Mouse (Mus musculus): Measurements from ENCODE around the gene Gm8369.
"Not testable (repeated sequence)": the region's sequence is repeated elsewhere in the genome, so short reads cannot be mapped to it uniquely, and the experiment has no call there.

Gene Gm8369

GRCm38 (mm10) chr19:11485746-11486145 lies at the start of gene Gm8369:
TSS of gene Gm8369 (plus strand) at chr19:11485938.
- no peak for DNase-seq (ENCODE audit: low read depth, low spot score)

GRCm38 (mm10) chr19:11443338-11443737 lies 42.4 kb upstream of the Gm8369 start, which contains the start of gene Ms4a4b:
TSS of gene Ms4a4b (plus strand) at chr19:11443553.
- no peak for DNase-seq (ENCODE audit: low read depth, low spot score)

- no peak for DNase-seq (ENCODE audit: low read depth, low spot score)
Measured at GRCm38 (mm10) chr19:11443964-11444363, 41.8 kb upstream of the Gm8369 start.

- DNase-seq (ENCODE audit: low read depth, low spot score), result no peak
Measured at GRCm38 (mm10) chr19:11447238-11447637, 38.5 kb upstream of the Gm8369 start.

GRCm38 (mm10) chr19:11459041-11459440 lies 26.7 kb upstream of the Gm8369 start:
- not testable (repeated sequence) for DNase-seq (ENCODE audit: low read depth, low spot score)

GRCm38 (mm10) chr19:11464795-11465194 lies 20.9 kb upstream of the Gm8369 start:
- DNase-seq (ENCODE audit: low read depth, low spot score), result not testable (repeated sequence)

- DNase-seq (ENCODE audit: low read depth, low spot score), result no peak
Measured at GRCm38 (mm10) chr19:11466471-11466870, 19.3 kb upstream of the Gm8369 start.

- not testable (repeated sequence) for DNase-seq (ENCODE audit: low read depth, low spot score)
Measured at GRCm38 (mm10) chr19:11468361-11468760, 17.4 kb upstream of the Gm8369 start.

- not testable (repeated sequence) for DNase-seq (ENCODE audit: low read depth, low spot score)
Measured at GRCm38 (mm10) chr19:11469215-11469614, 16.5 kb upstream of the Gm8369 start, which contains the start of gene Ms4a6c. TSS of gene Ms4a6c (plus strand) at chr19:11469366.

- DNase-seq (ENCODE audit: low read depth, low spot score), result no peak
Measured at GRCm38 (mm10) chr19:11479714-11480113, 6.0 kb upstream of the Gm8369 start.

GRCm38 (mm10) chr19:11482684-11483083 lies 3.1 kb upstream of the Gm8369 start:
- DNase-seq (ENCODE audit: low read depth, low spot score), result no peak

- DNase-seq (ENCODE audit: low read depth, low spot score), result no peak
Measured at GRCm38 (mm10) chr19:11483941-11484340, 1.8 kb upstream of the Gm8369 start.

- DNase-seq (ENCODE audit: low read depth, low spot score), result no peak
Measured at GRCm38 (mm10) chr19:11484388-11484787, 1.4 kb upstream of the Gm8369 start.

GRCm38 (mm10) chr19:11485266-11485665 lies 472 bp upstream of the Gm8369 start:
- DNase-seq (ENCODE audit: low read depth, low spot score), result no peak

- DNase-seq (ENCODE audit: low read depth, low spot score), result no peak
Measured at GRCm38 (mm10) chr19:11486599-11486998, 861 bp downstream of the Gm8369 start.

- DNase-seq (ENCODE audit: low read depth, low spot score), result no peak
Measured at GRCm38 (mm10) chr19:11491406-11492189, 5.9 kb downstream of the Gm8369 start.

GRCm38 (mm10) chr19:11492671-11493070 lies 6.9 kb downstream of the Gm8369 start:
- DNase-seq (ENCODE audit: low read depth, low spot score), result no peak

- no peak for DNase-seq (ENCODE audit: low read depth, low spot score)
Measured at GRCm38 (mm10) chr19:11494519-11494918, 8.8 kb downstream of the Gm8369 start.

GRCm38 (mm10) chr19:11496361-11496760 lies 10.6 kb downstream of the Gm8369 start:
- no peak for DNase-seq (ENCODE audit: low read depth, low spot score)

- not testable (repeated sequence) for DNase-seq (ENCODE audit: low read depth, low spot score)
Measured at GRCm38 (mm10) chr19:11497300-11497699, 11.6 kb downstream of the Gm8369 start.

GRCm38 (mm10) chr19:11500796-11501195 lies 15.1 kb downstream of the Gm8369 start:
- no peak for DNase-seq (ENCODE audit: low read depth, low spot score)

- no peak for DNase-seq (ENCODE audit: low read depth, low spot score)
Measured at GRCm38 (mm10) chr19:11501326-11501725, 15.6 kb downstream of the Gm8369 start.

- DNase-seq (ENCODE audit: low read depth, low spot score), result no peak
Measured at GRCm38 (mm10) chr19:11504857-11505256, 19.1 kb downstream of the Gm8369 start.
